Mouse (Mus musculus) megakaryocyte-erythroid progenitor cell, adult 5-6 weeks (primary cell): ENCODE measurements around the gene Klk1b1. TPM values are rescaled to one million over a fixed set of nuclear protein-coding genes. Genes with fewer than 3 reads are reported as not detected.
"Not testable (repeated sequence)": the region's sequence is repeated elsewhere in the genome, so short reads cannot be mapped to it uniquely, and the experiment has no call there.

ENCODE experiments used
- ATAC-seq: replicated peaks from 2 replicates; pipeline ENCODE4 v1.8.0; 2016; ENCODE audit warnings: mild to moderate bottlenecking, inconsistent platforms; ENCODE audit not compliant: severe bottlenecking, poor library complexity, low FRiP score, low TSS enrichment
- total RNA-seq, 2 experiments: library from RNA; stranded (forward) in 1 of 2; stranded (reverse) in 1 of 2; fragments of 200-1000, 215-1000 nt in 1 of 2; fragments of >200 nt in 1 of 2; fragmentation: Nextera tagmentation in 1 of 2; gene quantifications; 2 replicates each; pipeline ENCODE4 v1.2.3; 2014 to 2017

The Klk1b1 gene
- total RNA-seq, 2 experiments from 2014 or later: not detected

DNA sequence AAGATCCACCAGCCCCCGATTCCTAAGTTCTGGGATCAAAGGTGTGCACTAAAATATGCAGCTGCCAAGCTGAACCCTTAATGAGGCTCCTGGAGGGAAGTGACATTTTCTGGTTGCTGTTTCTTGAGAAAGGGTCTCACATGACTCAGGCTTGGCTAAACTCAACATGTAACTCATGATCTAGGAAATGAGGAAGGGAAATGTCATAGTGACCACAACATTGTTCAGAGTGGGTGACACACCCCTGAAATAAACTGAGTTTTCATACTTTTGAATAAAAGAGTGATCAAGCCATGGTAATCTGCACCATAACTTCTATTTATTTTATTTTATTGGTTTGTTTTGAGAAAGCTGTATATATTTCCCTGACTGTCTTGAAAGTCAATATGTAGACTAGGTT is 28.3 kb downstream of the Klk1b1 start:
- not testable (repeated sequence) for ATAC-seq

DNA sequence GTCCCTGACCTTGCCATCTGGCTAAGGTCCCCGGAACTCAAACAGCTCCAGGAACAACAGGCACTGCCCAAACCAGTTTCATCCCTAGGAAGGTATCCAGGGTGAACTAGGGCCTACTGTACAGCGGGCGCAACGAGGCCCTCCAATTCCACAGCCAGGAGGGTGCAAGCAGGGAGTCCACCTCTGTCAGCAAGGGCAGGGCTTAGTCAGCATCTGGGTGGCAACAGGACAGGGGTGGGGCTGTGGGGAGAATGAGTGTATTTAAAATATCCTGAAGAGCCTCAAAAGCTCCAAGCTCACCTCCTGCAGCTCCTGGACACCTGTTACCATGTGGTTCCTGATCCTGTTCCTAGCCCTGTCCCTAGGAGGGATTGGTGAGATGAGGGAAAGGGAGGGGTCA is 29.0 kb downstream of the Klk1b1 start, which contains the start of gene Klk1b11:
TSS of gene Klk1b11 (plus strand) at position 301 of the 400 bp plus-strand sequence.
- not testable (repeated sequence) for ATAC-seq

DNA sequence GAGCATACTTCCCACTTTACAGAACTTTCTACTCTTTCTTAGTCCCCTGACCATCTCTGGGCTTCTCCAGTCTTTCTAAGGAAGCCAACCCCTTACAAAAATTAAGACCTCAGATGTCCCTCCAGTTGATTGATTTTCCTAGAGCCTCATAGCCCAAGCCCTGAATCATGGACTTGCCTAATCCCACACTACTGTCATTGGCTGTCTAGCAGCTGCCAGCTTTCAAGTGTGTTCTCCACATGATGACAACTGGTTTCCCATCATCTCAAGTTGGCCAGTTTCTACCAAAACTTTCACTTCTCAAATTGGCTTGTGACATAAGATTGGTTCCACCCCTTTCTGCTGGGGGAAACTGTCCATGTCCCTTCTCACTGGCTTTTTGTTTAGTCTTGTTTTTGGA is 38.3 kb downstream of the Klk1b1 start:
- ATAC-seq: no peak

DNA sequence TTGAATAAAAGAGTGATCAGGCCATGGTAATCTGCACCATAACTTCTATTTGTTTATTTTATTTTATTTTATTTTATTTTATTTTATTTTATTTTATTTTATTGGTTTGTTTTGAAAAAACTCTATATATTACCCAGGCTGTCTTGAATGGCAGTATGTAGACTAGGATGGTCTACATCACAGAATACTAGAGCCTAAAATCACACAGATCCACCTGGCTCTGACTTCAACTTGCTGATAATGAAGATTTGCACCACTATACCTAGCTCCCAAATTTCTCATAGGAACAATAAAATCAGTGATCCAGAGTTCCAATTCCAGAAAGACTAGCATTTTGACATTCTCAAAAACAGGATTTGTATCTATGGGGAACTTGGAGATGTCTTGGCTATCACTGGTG is 45.3 kb downstream of the Klk1b1 start, which contains the start of gene Klk1b26:
TSS of gene Klk1b26 (plus strand) at position 301 of the 400 bp plus-strand sequence.
- not testable (repeated sequence) for ATAC-seq

DNA sequence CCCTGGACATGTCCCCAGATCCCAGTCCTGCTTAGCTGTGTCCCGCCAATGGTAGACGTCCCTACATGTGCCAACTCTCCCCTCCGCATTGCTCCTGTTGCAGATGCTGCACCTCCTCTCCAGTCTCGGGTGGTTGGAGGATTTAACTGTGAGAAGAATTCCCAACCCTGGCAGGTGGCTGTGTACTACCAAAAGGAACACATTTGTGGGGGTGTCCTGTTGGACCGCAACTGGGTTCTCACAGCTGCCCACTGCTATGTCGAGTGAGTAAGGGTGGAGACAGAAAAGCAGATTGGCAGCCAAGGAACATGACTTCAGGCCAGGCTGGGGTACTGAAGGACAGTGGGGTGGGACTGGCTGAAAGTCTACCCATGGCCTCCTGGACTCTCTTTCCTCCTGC is 48.1 kb downstream of the Klk1b1 start:
- not testable (repeated sequence) for ATAC-seq

DNA sequence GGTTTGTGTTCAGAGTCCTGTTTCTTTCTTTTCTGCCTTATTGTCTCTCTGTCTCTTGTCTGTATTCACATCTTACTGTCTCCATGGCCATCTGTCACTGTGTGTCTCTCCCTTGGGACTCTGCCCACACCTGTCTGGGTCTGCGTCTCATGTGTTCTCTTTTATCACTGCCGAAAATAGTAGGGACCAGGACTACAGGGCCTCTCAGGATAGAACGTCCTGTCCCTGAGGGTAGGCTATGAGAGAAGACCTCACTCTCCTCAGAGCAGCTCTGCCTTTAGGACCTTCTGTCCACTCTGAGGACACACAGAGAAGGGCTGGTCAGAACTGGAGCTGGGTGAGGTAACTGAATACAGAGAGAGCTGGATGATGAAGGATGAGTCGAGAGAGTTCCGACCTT is 48.5 kb downstream of the Klk1b1 start:
- ATAC-seq: no peak

Other genes with a start within 250 kb of the Klk1b1 start
- gene Klk12, start 197.9 kb upstream of the Klk1b1 start, total RNA-seq (2014; fragmentation: Nextera tagmentation): not detected in 2 replicates
- not detected in 2 replicates for gene Klk12, start 197.9 kb upstream of the Klk1b1 start, total RNA-seq (2017)
- not detected in 2 replicates for gene Klk11, start 192.1 kb upstream of the Klk1b1 start, total RNA-seq (2014; fragmentation: Nextera tagmentation)
- not detected in 2 replicates for gene Klk11, start 192.1 kb upstream of the Klk1b1 start, total RNA-seq (2017)
- gene Klk10, start 185.7 kb upstream of the Klk1b1 start, total RNA-seq (2014; fragmentation: Nextera tagmentation): not detected in 2 replicates
- not detected in 2 replicates for gene Klk10, start 185.7 kb upstream of the Klk1b1 start, total RNA-seq (2017)
- gene Klk9, start 174.9 kb upstream of the Klk1b1 start, total RNA-seq (2014; fragmentation: Nextera tagmentation): not detected in 2 replicates
- gene Klk9, start 174.9 kb upstream of the Klk1b1 start, total RNA-seq (2017): not detected in 2 replicates
- 4.7 and 9.3 TPM in 2 replicates for gene Klk8, start 169.2 kb upstream of the Klk1b1 start, total RNA-seq (2014; fragmentation: Nextera tagmentation)
- 2.4 and 6.9 TPM in 2 replicates for gene Klk8, start 169.2 kb upstream of the Klk1b1 start, total RNA-seq (2017)
- not detected in 2 replicates for gene Klk7, start 155.5 kb upstream of the Klk1b1 start, total RNA-seq (2014; fragmentation: Nextera tagmentation)
- not detected in 2 replicates for gene Klk7, start 155.5 kb upstream of the Klk1b1 start, total RNA-seq (2017)
- not detected in 2 replicates for gene Klk6, start 142.3 kb upstream of the Klk1b1 start, total RNA-seq (2014; fragmentation: Nextera tagmentation)
- gene Klk6, start 142.3 kb upstream of the Klk1b1 start, total RNA-seq (2017): not detected in 2 replicates
- gene Klk5, start 124.8 kb upstream of the Klk1b1 start, total RNA-seq (2014; fragmentation: Nextera tagmentation): not detected in 2 replicates
- gene Klk5, start 124.8 kb upstream of the Klk1b1 start, total RNA-seq (2017): not detected in 2 replicates
- gene Klk4, start 85.6 kb upstream of the Klk1b1 start, total RNA-seq (2014; fragmentation: Nextera tagmentation): not detected in 2 replicates
- gene Klk4, start 85.6 kb upstream of the Klk1b1 start, total RNA-seq (2017): not detected in 2 replicates
- gene Klk15, start 33.0 kb upstream of the Klk1b1 start, total RNA-seq (2014; fragmentation: Nextera tagmentation): not detected in 2 replicates
- gene Klk15, start 33.0 kb upstream of the Klk1b1 start, total RNA-seq (2017): not detected in 2 replicates
- not detected in 2 replicates for gene Klk1b8, start 16.1 kb upstream of the Klk1b1 start, total RNA-seq (2014; fragmentation: Nextera tagmentation)
- gene Klk1b8, start 16.1 kb upstream of the Klk1b1 start, total RNA-seq (2017): not detected in 2 replicates
- gene Klk1b9, start 9.3 kb downstream of the Klk1b1 start, total RNA-seq (2014; fragmentation: Nextera tagmentation): not detected in 2 replicates
- gene Klk1b9, start 9.3 kb downstream of the Klk1b1 start, total RNA-seq (2017): not detected in 2 replicates
- not detected in 2 replicates for gene Klk1b11, start 29.1 kb downstream of the Klk1b1 start, total RNA-seq (2014; fragmentation: Nextera tagmentation)
- not detected in 2 replicates for gene Klk1b11, start 29.1 kb downstream of the Klk1b1 start, total RNA-seq (2017)
- gene Klk1b26, start 45.4 kb downstream of the Klk1b1 start, total RNA-seq (2014; fragmentation: Nextera tagmentation): not detected in 2 replicates
- not detected in 2 replicates for gene Klk1b26, start 45.4 kb downstream of the Klk1b1 start, total RNA-seq (2017)
- not detected in 2 replicates for gene Klk1b27, start 85.5 kb downstream of the Klk1b1 start, total RNA-seq (2014; fragmentation: Nextera tagmentation)
- not detected in 2 replicates for gene Klk1b27, start 85.5 kb downstream of the Klk1b1 start, total RNA-seq (2017)
- gene Klk1b21, start 135.6 kb downstream of the Klk1b1 start, total RNA-seq (2014; fragmentation: Nextera tagmentation): not detected in 2 replicates
- not detected in 2 replicates for gene Klk1b21, start 135.6 kb downstream of the Klk1b1 start, total RNA-seq (2017)
- gene Klk1b22, start 145.9 kb downstream of the Klk1b1 start, total RNA-seq (2014; fragmentation: Nextera tagmentation): not detected in 2 replicates
- gene Klk1b22, start 145.9 kb downstream of the Klk1b1 start, total RNA-seq (2017): not detected in 2 replicates
- gene Klk1b16, start 170.0 kb downstream of the Klk1b1 start, total RNA-seq (2014; fragmentation: Nextera tagmentation): not detected in 2 replicates
- not detected in 2 replicates for gene Klk1b16, start 170.0 kb downstream of the Klk1b1 start, total RNA-seq (2017)
- not detected in 2 replicates for gene Klk1b24, start 221.5 kb downstream of the Klk1b1 start, total RNA-seq (2014; fragmentation: Nextera tagmentation)
- gene Klk1b24, start 221.5 kb downstream of the Klk1b1 start, total RNA-seq (2017): not detected in 2 replicates
- gene Klk1b3, start 231.4 kb downstream of the Klk1b1 start, total RNA-seq (2014; fragmentation: Nextera tagmentation): not detected in 2 replicates
- not detected in 2 replicates for gene Klk1b3, start 231.4 kb downstream of the Klk1b1 start, total RNA-seq (2017)
- not detected in 2 replicates for gene Klk1b4, start 240.7 kb downstream of the Klk1b1 start, total RNA-seq (2014; fragmentation: Nextera tagmentation)
- not detected in 2 replicates for gene Klk1b4, start 240.7 kb downstream of the Klk1b1 start, total RNA-seq (2017)
- gene Klk1b5, start 249.2 kb downstream of the Klk1b1 start, total RNA-seq (2014; fragmentation: Nextera tagmentation): not detected in 2 replicates
- not detected in 2 replicates for gene Klk1b5, start 249.2 kb downstream of the Klk1b1 start, total RNA-seq (2017)